Mouse (Mus musculus): ENCODE results near the gene Pdlim3.
A peak's percentile ranks its signal among the peaks of the same experiment; 100 is the strongest.

DNA sequence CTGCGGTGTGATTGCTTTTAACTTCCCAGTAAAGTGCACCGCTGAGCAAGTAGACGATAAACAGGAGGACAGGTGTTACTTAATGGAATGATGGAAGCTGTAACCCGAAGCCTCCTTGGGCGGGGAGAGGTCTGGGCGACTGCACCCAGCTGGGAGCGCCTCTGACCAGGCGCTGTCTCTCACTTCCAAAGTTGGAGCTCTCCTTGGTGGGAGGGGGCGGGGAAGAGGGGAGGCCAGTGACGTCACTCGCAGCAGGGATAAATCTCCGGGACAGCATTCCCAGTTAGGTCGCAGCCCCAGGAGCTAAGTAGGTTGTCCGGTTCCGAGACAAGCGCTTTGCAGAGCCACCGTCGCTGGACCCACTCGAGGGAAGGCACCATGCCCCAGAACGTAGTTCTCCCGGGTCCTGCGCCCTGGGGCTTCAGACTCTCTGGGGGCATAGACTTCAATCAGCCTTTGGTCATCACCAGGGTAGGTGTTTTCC, at the start of gene Pdlim3:
- peak; percentile 51; the same call in 1 of the 2 replicates for TF ChIP-seq POLR2A (IDR thresholded peaks at IDR 0.05; ENCODE audit: control insufficient read depth, low read depth, low read length)
- TF ChIP-seq CTCF (IDR thresholded peaks at IDR 0.05; ENCODE audit: control insufficient read depth, insufficient read depth, insufficient replicate concordance, low read depth, low read length), result no peak
